Mouse (Mus musculus) adrenal gland, adult 2 months (tissue): ENCODE results near the gene Zmynd11. TPM values are rescaled to one million over a fixed set of nuclear protein-coding genes. Genes with fewer than 3 reads are reported as not detected.

Experiments used
- DNase-seq: peaks from one replicate; pipeline ENCODE4 v3.0.0; 2021
- polyA plus RNA-seq: library from polyadenylated mRNA; depleted of rRNA; stranded (reverse); fragments of >200 nt; gene quantifications from 2 replicates; pipeline ENCODE4 v1.2.3, GENCODE M21; 2012
- total RNA-seq, 2 experiments: library from RNA; stranded (reverse); gene quantifications; 2 replicates each; pipeline ENCODE4 v1.2.3; 2021

Gene Zmynd11
- total and polyA plus RNA-seq, 3 experiments: 35.9 to 155 (median 132) TPM

- DNase-seq: no peak
Observed at GRCm38 (mm10) chr13:9713462-9714134, 51.5 kb downstream of the Zmynd11 start.

- DNase-seq: no peak
Observed at GRCm38 (mm10) chr13:9712971-9713370, 52.2 kb downstream of the Zmynd11 start.

- no peak for DNase-seq
Observed at GRCm38 (mm10) chr13:9712409-9712808, 52.7 kb downstream of the Zmynd11 start.

- no peak for DNase-seq
Observed at GRCm38 (mm10) chr13:9708433-9709240, 56.5 kb downstream of the Zmynd11 start.

GRCm38 (mm10) chr13:9706720-9707119 is 58.4 kb downstream of the Zmynd11 start:
- no peak for DNase-seq

- no peak for DNase-seq
Observed at GRCm38 (mm10) chr13:9702615-9703235, 62.4 kb downstream of the Zmynd11 start.

GRCm38 (mm10) chr13:9697340-9697739 is 67.8 kb downstream of the Zmynd11 start:
- no peak for DNase-seq

- DNase-seq: no peak
Observed at GRCm38 (mm10) chr13:9695809-9696208, 69.3 kb downstream of the Zmynd11 start.

GRCm38 (mm10) chr13:9695403-9695802 is 69.7 kb downstream of the Zmynd11 start:
- DNase-seq: no peak

GRCm38 (mm10) chr13:9694651-9695050 is 70.5 kb downstream of the Zmynd11 start:
- DNase-seq: no peak

- no peak for DNase-seq
Observed at GRCm38 (mm10) chr13:9692876-9693275, 72.3 kb downstream of the Zmynd11 start.

- no peak for DNase-seq
Observed at GRCm38 (mm10) chr13:9689366-9689765, 75.8 kb downstream of the Zmynd11 start.

- no peak for DNase-seq
Observed at GRCm38 (mm10) chr13:9686765-9687164, 78.4 kb downstream of the Zmynd11 start.

- no peak for DNase-seq
Observed at GRCm38 (mm10) chr13:9686261-9686660, 78.9 kb downstream of the Zmynd11 start.

- no peak for DNase-seq
Observed at GRCm38 (mm10) chr13:9684153-9684923, 80.8 kb downstream of the Zmynd11 start.

- DNase-seq: no peak
Observed at GRCm38 (mm10) chr13:9683280-9683679, 81.8 kb downstream of the Zmynd11 start.

GRCm38 (mm10) chr13:9681492-9681891 is 83.6 kb downstream of the Zmynd11 start:
- DNase-seq: no peak

- DNase-seq: no peak
Observed at GRCm38 (mm10) chr13:9674126-9674525, 91.0 kb downstream of the Zmynd11 start.

GRCm38 (mm10) chr13:9669246-9669645 is 95.9 kb downstream of the Zmynd11 start:
- DNase-seq: no peak

- no peak for DNase-seq
Observed at GRCm38 (mm10) chr13:9667954-9668496, 97.1 kb downstream of the Zmynd11 start.

- DNase-seq: no peak
Observed at GRCm38 (mm10) chr13:9663593-9663992, 101.5 kb downstream of the Zmynd11 start.

GRCm38 (mm10) chr13:9660711-9661110 is 104.4 kb downstream of the Zmynd11 start:
- DNase-seq: no peak
